Mouse (Mus musculus): ENCODE data around the gene Eef2kmt. TPM values are rescaled to one million over a fixed set of nuclear protein-coding genes. Genes with fewer than 3 reads are reported as not detected.
A peak's percentile ranks its signal among the peaks of the same experiment; 100 is the strongest.

The Eef2kmt gene
- total and polyA plus RNA-seq, 3 experiments = 6.9 to 27.9 (median 8.2) TPM

GRCm38 (mm10) chr16:5271411-5272035 lies 15.7 kb upstream of the Eef2kmt start:
- no peak for DNase-seq
- WGBS = 81% methylated on average over 4 of the region's 4 CpGs
- intact Hi-C loops (cut with DNase I) = no loop called here

GRCm38 (mm10) chr16:5263926-5264325 lies 8.1 kb upstream of the Eef2kmt start:
- DNase-seq = no peak
- Histone ChIP-seq H3K4me1 (ENCODE audit: control insufficient read depth, insufficient read depth, low read length) (no peaks in the 10 kb centered on the region), H3K9ac (ENCODE audit: low read depth, low read length) (no peak overlapping the region), H3K4me3 (no peak overlapping the region), H3K27ac (no peak overlapping the region), H3K36me3 (ENCODE audit: control insufficient read depth, insufficient read depth, low read length) (no peaks in the 10 kb centered on the region), H3K79me2 (replicated peaks; ENCODE audit: control insufficient read depth, insufficient read depth, low read length) (no peaks in the 10 kb centered on the region), H3K27me3 (ENCODE audit: control insufficient read depth, insufficient read depth, low read length) (no peaks in the 10 kb centered on the region)
- intact Hi-C loops (cut with DNase I) = no loop called here
- WGBS = 83% methylated on average over 7 of the region's 7 CpGs
- no peak for TF ChIP-seq POLR2A (IDR thresholded peaks at IDR 0.05; ENCODE audit: insufficient read depth, low read depth, low read length)
- TF ChIP-seq CTCF (IDR thresholded peaks at IDR 0.05) = no peak

More at GRCm38 (mm10) chr16:5271411-5272035, 15.7 kb upstream of the Eef2kmt start:
- TF ChIP-seq CTCF (IDR thresholded peaks at IDR 0.05) (no peak), POLR2A (IDR thresholded peaks at IDR 0.05; ENCODE audit: insufficient read depth, low read depth, low read length) (no peak), EP300 (IDR thresholded peaks at IDR 0.05; ENCODE audit: insufficient read depth, low read depth, low read length) (no peak)
- H3K79me2 ChIP-seq (replicated peaks; ENCODE audit: control insufficient read depth, insufficient read depth, low read length) = no peaks in the 10 kb centered on the region
- no peak overlapping the region for H3K27ac ChIP-seq
- no peaks in the 10 kb centered on the region for H3K4me1 ChIP-seq (ENCODE audit: control insufficient read depth, insufficient read depth, low read length)
- no peak overlapping the region for H3K9ac ChIP-seq (ENCODE audit: low read depth, low read length)
- H3K4me3 ChIP-seq = no peak overlapping the region
- no peaks in the 10 kb centered on the region for H3K27me3 ChIP-seq (ENCODE audit: control insufficient read depth, insufficient read depth, low read length)
- no peaks in the 10 kb centered on the region for H3K36me3 ChIP-seq (ENCODE audit: control insufficient read depth, insufficient read depth, low read length)

GRCm38 (mm10) chr16:5263156-5263555 lies 7.4 kb upstream of the Eef2kmt start:
- no peaks in the 10 kb centered on the region for H3K36me3 ChIP-seq (ENCODE audit: control insufficient read depth, insufficient read depth, low read length)
- H3K27me3 ChIP-seq (ENCODE audit: control insufficient read depth, insufficient read depth, low read length) = no peaks in the 10 kb centered on the region
- 79% methylated on average over 8 of the region's 8 CpGs for WGBS
- no peak for DNase-seq
- no peaks in the 10 kb centered on the region for H3K4me1 ChIP-seq (ENCODE audit: control insufficient read depth, insufficient read depth, low read length)
- intact Hi-C loops (cut with DNase I) = no loop called here
- no peaks in the 10 kb centered on the region for H3K79me2 ChIP-seq (replicated peaks; ENCODE audit: control insufficient read depth, insufficient read depth, low read length)
- H3K4me3 ChIP-seq = no peak overlapping the region
- TF ChIP-seq CTCF (IDR thresholded peaks at IDR 0.05) (no peak), POLR2A (IDR thresholded peaks at IDR 0.05; ENCODE audit: insufficient read depth, low read depth, low read length) (no peak), EP300 (IDR thresholded peaks at IDR 0.05; ENCODE audit: insufficient read depth, low read depth, low read length) (no peak)
- no peak overlapping the region for H3K9ac ChIP-seq (ENCODE audit: low read depth, low read length)
- no peak overlapping the region for H3K27ac ChIP-seq

GRCm38 (mm10) chr16:5255081-5255740 lies 572 bp downstream of the Eef2kmt start:
- DNase-seq = no peak
- Histone ChIP-seq H3K27me3 (ENCODE audit: control insufficient read depth, insufficient read depth, low read length) (no peaks in the 10 kb centered on the region), H3K4me3 (peak overlapping the region; percentile 78), H3K36me3 (ENCODE audit: control insufficient read depth, insufficient read depth, low read length) (no peaks in the 10 kb centered on the region), H3K79me2 (replicated peaks; ENCODE audit: control insufficient read depth, insufficient read depth, low read length) (no peaks in the 10 kb centered on the region), H3K9ac (ENCODE audit: low read depth, low read length) (peak overlapping the region; percentile 68), H3K27ac (peak overlapping the region; percentile 75), H3K4me1 (ENCODE audit: control insufficient read depth, insufficient read depth, low read length) (peaks cover 2% of the 10 kb centered on the region)
- TF ChIP-seq CTCF (IDR thresholded peaks at IDR 0.05) (no peak), EP300 (IDR thresholded peaks at IDR 0.05; ENCODE audit: insufficient read depth, low read depth, low read length) (no peak), POLR2A (IDR thresholded peaks at IDR 0.05; ENCODE audit: insufficient read depth, low read depth, low read length) (no peak)
- 1% methylated on average over 27 of the region's 27 CpGs for WGBS
- intact Hi-C loops (cut with DNase I) = loop anchor here (2.0 to 10.0 kb wide), 2 partner anchors 52 to 1040 kb away; partner anchors contain the start of gene Crebbp

- intact Hi-C loops (cut with DNase I) = loop anchor here (2.0 to 10.0 kb wide), 2 partner anchors 52 to 1040 kb away; partner anchors contain the start of gene Crebbp
Measured at GRCm38 (mm10) chr16:5254346-5255025, 1.3 kb downstream of the Eef2kmt start.

More at GRCm38 (mm10) chr16:5254346-5255025, 1.3 kb downstream of the Eef2kmt start:
- no peaks in the 10 kb centered on the region for H3K79me2 ChIP-seq (replicated peaks; ENCODE audit: control insufficient read depth, insufficient read depth, low read length)
- H3K4me1 ChIP-seq (ENCODE audit: control insufficient read depth, insufficient read depth, low read length) = peaks cover 2% of the 10 kb centered on the region
- peak; percentile 80 to 83 for DNase-seq
- WGBS = 4% methylated on average over 15 of the region's 15 CpGs
- H3K27ac ChIP-seq = peak overlapping the region; percentile 75
- peak overlapping the region; percentile 78 for H3K4me3 ChIP-seq
- H3K36me3 ChIP-seq (ENCODE audit: control insufficient read depth, insufficient read depth, low read length) = no peaks in the 10 kb centered on the region
- no peaks in the 10 kb centered on the region for H3K27me3 ChIP-seq (ENCODE audit: control insufficient read depth, insufficient read depth, low read length)
- peak overlapping the region; percentile 14 for H3K9ac ChIP-seq (ENCODE audit: low read depth, low read length)
- TF ChIP-seq CTCF (IDR thresholded peaks at IDR 0.05) (peak; percentile 95), POLR2A (IDR thresholded peaks at IDR 0.05; ENCODE audit: insufficient read depth, low read depth, low read length) (peak; percentile 51; the same call in 1 of the 2 replicates), EP300 (IDR thresholded peaks at IDR 0.05; ENCODE audit: insufficient read depth, low read depth, low read length) (0 out of 2 replicates have a peak, but pooled peaks have one; percentile 55)

Data from heart, adult 2 months (tissue).